Mouse (Mus musculus) heart, adult 2 months (tissue): ENCODE measurements around the gene B4gat1.

Experiments used
- CTCF ChIP-seq: fragments of 200-600 bp; IDR thresholded peaks from 2 replicates; pipeline ENCODE4 v1.8.1; 2022; ENCODE audit warnings: antibody characterized with exemption, mild to moderate bottlenecking, moderate library complexity
- EP300 ChIP-seq: fragments of 200-500 bp; IDR thresholded peaks from 2 replicates; pipeline ENCODE4 v1.6.1; 2011; ENCODE audit warnings: low read depth, low read length, control low read depth; ENCODE audit not compliant: insufficient read depth
- POLR2A ChIP-seq: fragments of 200-500 bp; IDR thresholded peaks from 2 replicates; pipeline ENCODE4 v1.6.1; 2011; ENCODE audit warnings: mild to moderate bottlenecking, low read depth, low read length, control low read depth; ENCODE audit not compliant: insufficient read depth

- TF ChIP-seq CTCF (no peak), POLR2A (no peak), EP300 (no peak)
Observed at GRCm38 (mm10) chr19:5045531-5045930, 6.9 kb downstream of the B4gat1 start.
